Mouse (Mus musculus) spleen, adult 2 months (tissue): ENCODE results near the gene Lbx2.

Source experiments
- CTCF ChIP-seq: fragments of 200-500 bp; IDR thresholded peaks from 2 replicates; pipeline ENCODE4 v1.5.1; 2011; ENCODE audit warnings: mild to moderate bottlenecking, inconsistent platforms; ENCODE audit not compliant: insufficient read depth, insufficient read length, insufficient replicate concordance; ENCODE audit errors: extremely low read depth
- POLR2A ChIP-seq: fragments of 200-500 bp; IDR thresholded peaks from 2 replicates; pipeline ENCODE4 v1.6.1; 2011; ENCODE audit warnings: low read depth, low read length, inconsistent platforms

- TF ChIP-seq CTCF, result no peak
- no peak for TF ChIP-seq POLR2A
Measured at GRCm38 (mm10) chr6:83071220-83071619, 14.9 kb upstream of the Lbx2 start.
